Mouse (Mus musculus) heart, postnatal 0 days (tissue): ENCODE measurements around the gene Wnt1. TPM values are rescaled to one million over a fixed set of nuclear protein-coding genes. Genes with fewer than 3 reads are reported as not detected.
"Not testable (repeated sequence)": the region's sequence is repeated elsewhere in the genome, so short reads cannot be mapped to it uniquely, and the experiment has no call there.

Experiments
- ATAC-seq: fragments of 200-750 bp; cut with Nextera tagmentation; 2 replicates; pipeline ENCODE4 v1.8.0; 2017; ENCODE audit warnings: low read depth, moderate number of reproducible peaks, moderate library complexity; ENCODE audit not compliant: insufficient read depth
- DNase-seq: peaks from one replicate; pipeline ENCODE4 v3.0.0-alpha.2; 2016; ENCODE audit warnings: low spot score
- H3K27ac ChIP-seq: fragments of 300-500 bp; sonication (generic); 2 replicates; pipeline ENCODE4 v1.5.1; 2014; ENCODE audit warnings: low read depth, mild to moderate bottlenecking
- H3K27me3 ChIP-seq: fragments of 300-500 bp; sonication (generic); 2 replicates; pipeline ENCODE4 v1.6.1; 2014; ENCODE audit warnings: low read length, mixed read lengths; ENCODE audit not compliant: control insufficient read depth, insufficient read depth
- H3K36me3 ChIP-seq: fragments of 300-500 bp; sonication (generic); replicated peaks from 2 replicates; pipeline ENCODE4 v1.6.1; 2014; ENCODE audit warnings: low read length, mixed read lengths; ENCODE audit not compliant: control insufficient read depth, insufficient read depth
- H3K4me1 ChIP-seq: fragments of 300-500 bp; sonication (generic); 2 replicates; pipeline ENCODE4 v1.6.1; 2014; ENCODE audit warnings: antibody characterized with exemption; ENCODE audit not compliant: control insufficient read depth, insufficient read depth
- H3K4me2 ChIP-seq: fragments of 300-500 bp; sonication (generic); 2 replicates; pipeline ENCODE4 v1.6.1; 2014; ENCODE audit warnings: low read depth, mild to moderate bottlenecking, low read length, moderate library complexity
- H3K4me3 ChIP-seq: fragments of 300-500 bp; sonication (generic); 2 replicates; pipeline ENCODE4 v1.5.1; 2014; ENCODE audit warnings: low read depth, low read length
- H3K9ac ChIP-seq: fragments of 300-500 bp; sonication (generic); replicated peaks from 2 replicates; pipeline ENCODE4 v1.6.1; 2014; ENCODE audit warnings: low read depth, low read length, mixed read lengths
- H3K9me3 ChIP-seq: fragments of 300-500 bp; sonication (generic); replicated peaks from 2 replicates; pipeline ENCODE4 v1.6.1; 2016; ENCODE audit warnings: low read length; ENCODE audit not compliant: control insufficient read depth
- CTCF ChIP-seq: IDR thresholded peaks from 2 replicates; pipeline ENCODE4 v1.5.1; 2016; ENCODE audit warnings: antibody characterized with exemption, control low read depth, low read depth
- EP300 ChIP-seq: IDR thresholded peaks from 2 replicates; pipeline ENCODE4 v1.6.1; 2016; ENCODE audit warnings: antibody characterized with exemption, low read depth
- WGBS: fragments of 180-500 bp; shearing (Covaris S2); extraction: QIAGEN DNeasy Blood & Tissue Kit; methylation state at CpG from one replicate; pipeline ENCODE4 v1.1.7; 2014; 5-methylcytosine and 5-hydroxymethylcytosine counted together
- polyA plus RNA-seq: library from polyadenylated mRNA; unstranded; fragments of >200 nt; fragmentation: Nextera tagmentation; extraction: Ambion mirVana; gene quantifications from 2 replicates; pipeline ENCODE4 v1.2.1, GENCODE M21; 2015
- total RNA-seq: library from RNA; depleted of rRNA; stranded (reverse); fragments of >200 nt; gene quantifications from 2 replicates; pipeline ENCODE4 v1.2.3, GENCODE M21; 2014; ENCODE audit warnings: low replicate concordance

The Wnt1 gene
- total and polyA plus RNA-seq, 2 experiments from 2014 or later = not detected

GRCm38 (mm10) chr15:98806809-98807770 lies 17.4 kb downstream of the Wnt1 start:
- Histone ChIP-seq H3K4me3 (peak overlapping the region; percentile 43), H3K9me3 (no peaks in the 10 kb centered on the region), H3K27ac (no peak overlapping the region), H3K27me3 (peaks cover 69% of the 10 kb centered on the region), H3K4me1 (peaks cover 28% of the 10 kb centered on the region), H3K9ac (peak overlapping the region; percentile 15; the same call in 1 of the 2 replicates), H3K4me2 (peak overlapping the region; percentile 68), H3K36me3 (0 out of 2 replicates have a peak, but pooled peaks cover 9% of the 10 kb centered on the region)
- ATAC-seq = 0 out of 2 replicates have a peak, but pooled peaks have one; percentile 0
- no peak for DNase-seq
- 3% methylated on average over 56 of the region's 58 CpGs for WGBS
- TF ChIP-seq EP300 (no peak), CTCF (no peak)

- Histone ChIP-seq H3K4me1 (peaks cover 28% of the 10 kb centered on the region), H3K9me3 (no peaks in the 10 kb centered on the region), H3K9ac (peak overlapping the region; percentile 15; the same call in 1 of the 2 replicates), H3K27me3 (peaks cover 60% of the 10 kb centered on the region), H3K4me2 (peak overlapping the region; percentile 68), H3K4me3 (peak overlapping the region; percentile 43), H3K27ac (no peak overlapping the region), H3K36me3 (peaks cover 18% of the 10 kb centered on the region)
- 0 out of 2 replicates have a peak, but pooled peaks have one; percentile 7 for TF ChIP-seq CTCF
- TF ChIP-seq EP300 = no peak
- WGBS = under 1% methylated on average over 34 of the region's 34 CpGs
- DNase-seq (no peak), ATAC-seq (peak; percentile 45; the same call in 1 of the 2 replicates)
Observed at GRCm38 (mm10) chr15:98807895-98808650, 18.4 kb downstream of the Wnt1 start.

- no peak for DNase-seq
- Histone ChIP-seq H3K27me3 (peaks cover 53% of the 10 kb centered on the region), H3K4me3 (peak overlapping the region; percentile 43), H3K9ac (0 out of 2 replicates have a peak overlapping the region, but pooled peaks have one; percentile 15), H3K9me3 (no peaks in the 10 kb centered on the region), H3K27ac (no peak overlapping the region), H3K4me1 (peaks cover 28% of the 10 kb centered on the region), H3K36me3 (peaks cover 25% of the 10 kb centered on the region), H3K4me2 (peak overlapping the region; percentile 68)
- ATAC-seq = no peak
- WGBS = 14% methylated on average over 6 of the region's 6 CpGs
- TF ChIP-seq EP300 (no peak), CTCF (no peak)
Observed at GRCm38 (mm10) chr15:98808651-98809134, 19.0 kb downstream of the Wnt1 start.

- DNase-seq (no peak), ATAC-seq (no peak)
- Histone ChIP-seq H3K4me1 (peaks cover 28% of the 10 kb centered on the region), H3K27ac (no peak within 1 kb of the TSS), H3K9me3 (no peaks in the 10 kb centered on the region), H3K27me3 (peaks cover 49% of the 10 kb centered on the region), H3K9ac (peak within 1 kb of the TSS; percentile 15; the same call in 1 of the 2 replicates), H3K4me2 (peak within 1 kb of the TSS; percentile 68), H3K4me3 (peak within 1 kb of the TSS; percentile 43), H3K36me3 (peaks cover 32% of the 10 kb centered on the region)
- TF ChIP-seq EP300 (no peak), CTCF (no peak)
- WGBS = 52% methylated on average over 3 of the region's 3 CpGs
Observed at GRCm38 (mm10) chr15:98809390-98809789, 19.7 kb downstream of the Wnt1 start, which contains the start of gene Ddn. Gene Ddn, minus strand, starts transcription at chr15:98809490.

GRCm38 (mm10) chr15:98810212-98810611 lies 20.6 kb downstream of the Wnt1 start:
- H3K9ac ChIP-seq, H3K9me3 ChIP-seq, H3K4me3 ChIP-seq, DNase-seq, H3K4me2 ChIP-seq, H3K27ac ChIP-seq, ATAC-seq: not testable (repeated sequence)
- 73% methylated on average over 6 of the region's 6 CpGs for WGBS
- peaks cover 41% of the 10 kb centered on the region for H3K27me3 ChIP-seq
- peaks cover 40% of the 10 kb centered on the region for H3K36me3 ChIP-seq
- H3K4me1 ChIP-seq = peaks cover 28% of the 10 kb centered on the region
